Mouse (Mus musculus): Measurements from ENCODE around the gene Ngly1. TPM values are rescaled to one million over a fixed set of nuclear protein-coding genes. Genes with fewer than 3 reads are reported as not detected.

Gene Ngly1
- total and polyA plus RNA-seq, 3 experiments: 17.0 to 37.5 (median 21.7) TPM

DNA sequence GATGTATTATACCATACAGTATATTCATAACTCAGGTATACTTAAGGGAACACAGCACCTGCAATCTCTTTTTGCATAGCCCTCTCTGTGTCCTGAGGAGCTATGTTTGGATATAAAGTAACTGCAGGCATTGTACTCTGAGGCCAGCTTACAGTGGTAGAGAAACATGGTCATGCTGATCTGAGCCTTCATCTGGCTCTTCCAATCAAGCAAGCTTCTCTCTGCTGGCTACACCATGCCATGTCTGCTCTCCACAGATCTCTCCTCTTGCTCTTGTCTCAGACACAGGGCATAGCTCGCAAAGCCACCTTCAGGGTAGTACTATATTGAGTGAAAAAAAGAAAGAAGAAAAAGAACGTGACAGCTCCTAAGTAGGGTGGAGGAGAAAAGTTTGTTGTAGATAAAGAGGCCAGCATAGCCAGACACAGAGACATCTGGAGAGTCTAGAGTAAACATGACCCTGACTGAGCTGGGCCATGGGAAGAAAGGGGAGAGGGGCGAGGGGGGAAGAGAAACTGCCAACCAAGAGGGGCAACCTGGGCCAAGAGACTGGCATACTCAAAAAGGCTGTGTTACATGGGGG lies 86.8 kb downstream of the Ngly1 start:
- H3K4me2 ChIP-seq (ENCODE audit: insufficient read depth, low read depth, poor library complexity, severe bottlenecking): no peak overlapping the region
- H3K27me3 ChIP-seq (replicated peaks): no peaks in the 10 kb centered on the region
- no peak for TF ChIP-seq ETS1 (conservative IDR thresholded peaks at IDR 0.05; ENCODE audit: low read depth, low read length)
- TF ChIP-seq ZC3H11A (IDR thresholded peaks at IDR 0.05; ENCODE audit: low read depth, low read length): no peak
- TF ChIP-seq NRF1 (IDR thresholded peaks at IDR 0.05; ENCODE audit: low read depth, low read length): no peak
- TF ChIP-seq MYC (IDR thresholded peaks at IDR 0.05; ENCODE audit: low read depth, low read length): no peak
- no peak for TF ChIP-seq USF2 (conservative IDR thresholded peaks at IDR 0.05; ENCODE audit: low read depth, low read length)
- TF ChIP-seq CHD1 (IDR thresholded peaks at IDR 0.05; ENCODE audit: low read depth, low read length): no peak
- TF ChIP-seq POLR2AphosphoS2 (IDR thresholded peaks at IDR 0.05; ENCODE audit: low read depth, low read length): no peak
- no peak for TF ChIP-seq EP300 (IDR thresholded peaks at IDR 0.05; ENCODE audit: low read length)
- TF ChIP-seq MAFK (IDR thresholded peaks at IDR 0.05; ENCODE audit: insufficient replicate concordance, low read length): no peak
- no peak for TF ChIP-seq ZMIZ1 (IDR thresholded peaks at IDR 0.05; ENCODE audit: low read depth, low read length)
- no peak for TF ChIP-seq CTCF (conservative IDR thresholded peaks at IDR 0.05 in 1 of 2, IDR thresholded peaks at IDR 0.05 in 1 of 2; ENCODE audit: low read depth in 2 of 2, low read length in 2 of 2)
- no peak for TF ChIP-seq KAT2A (IDR thresholded peaks at IDR 0.05; ENCODE audit: insufficient replicate concordance, low read length)
- no peak for TF ChIP-seq PAX5 (IDR thresholded peaks at IDR 0.05; ENCODE audit: low read length)
- TF ChIP-seq MXI1 (IDR thresholded peaks at IDR 0.05; ENCODE audit: low read depth, low read length): no peak
- TF ChIP-seq ZKSCAN1 (IDR thresholded peaks at IDR 0.05; ENCODE audit: borderline replicate concordance, low read depth, low read length): no peak
- no peak for TF ChIP-seq USF1 (IDR thresholded peaks at IDR 0.05; ENCODE audit: low read depth, low read length)
- no peak for TF ChIP-seq HCFC1 (IDR thresholded peaks at IDR 0.05; ENCODE audit: low read depth, low read length)
- H3K79me2 ChIP-seq (replicated peaks; ENCODE audit: control insufficient read depth, extremely low read depth, insufficient read depth, poor library complexity, severe bottlenecking): no peaks in the 10 kb centered on the region
- H3K4me1 ChIP-seq (ENCODE audit: control insufficient read depth in 1 of 2, insufficient read depth in 2 of 2): no peaks in the 10 kb centered on the region
- H3K27ac ChIP-seq (ENCODE audit: insufficient read depth, low read depth): no peak overlapping the region
- H3K9me3 ChIP-seq (replicated peaks; ENCODE audit: low read length): no peaks in the 10 kb centered on the region
- H3K36me3 ChIP-seq (replicated peaks in 1 of 2; ENCODE audit: control insufficient read depth in 1 of 2, insufficient read depth in 1 of 2, low read length in 1 of 2): no peaks in the 10 kb centered on the region
- in situ Hi-C loops (cut with MboI; ENCODE audit: low pct_ligation_motif_present, low pct_unique_long_range_greater_than_20kb, low sequenced_read_pairs): no loop called here
- no peak for DNase-seq (ENCODE audit: extremely low read depth)
- H3K4me3 ChIP-seq (replicated peaks in 1 of 3; ENCODE audit: low read depth in 2 of 3, low read length in 2 of 3, poor library complexity in 1 of 3): no peak overlapping the region
- dilution Hi-C loops (cut with MboI; ENCODE audit: extremely low pct_ligation_motif_present, extremely low pct_unique_long_range_greater_than_20kb, low sequenced_read_pairs): no loop called here
- H3K9ac ChIP-seq (ENCODE audit: insufficient read depth, low read depth): no peak overlapping the region

- dilution Hi-C loops (cut with MboI; ENCODE audit: extremely low pct_ligation_motif_present, extremely low pct_unique_long_range_greater_than_20kb, low sequenced_read_pairs): no loop called here
These were observed 98.4 kb downstream of the Ngly1 start for GRCm38 (mm10) chr14:16347505-16347904.

More at GRCm38 (mm10) chr14:16347505-16347904, 98.4 kb downstream of the Ngly1 start:
- in situ Hi-C loops (cut with MboI; ENCODE audit: low pct_ligation_motif_present, low pct_unique_long_range_greater_than_20kb, low sequenced_read_pairs): no loop called here
- no peaks in the 10 kb centered on the region for H3K79me2 ChIP-seq (replicated peaks; ENCODE audit: control insufficient read depth, extremely low read depth, insufficient read depth, poor library complexity, severe bottlenecking)
- TF ChIP-seq SMC3 (IDR thresholded peaks at IDR 0.05; ENCODE audit: low read depth, low read length): no peak
- no peak for TF ChIP-seq IRF4 (IDR thresholded peaks at IDR 0.05; ENCODE audit: low read depth, low read length)
- no peak for TF ChIP-seq MXI1 (IDR thresholded peaks at IDR 0.05; ENCODE audit: low read depth, low read length)
- TF ChIP-seq ZC3H11A (IDR thresholded peaks at IDR 0.05; ENCODE audit: low read depth, low read length): no peak
- TF ChIP-seq ELF1 (IDR thresholded peaks at IDR 0.05; ENCODE audit: low read depth, low read length): no peak
- TF ChIP-seq NRF1 (IDR thresholded peaks at IDR 0.05; ENCODE audit: low read depth, low read length): no peak
- no peak for TF ChIP-seq ETS1 (conservative IDR thresholded peaks at IDR 0.05; ENCODE audit: low read depth, low read length)
- TF ChIP-seq SIN3A (IDR thresholded peaks at IDR 0.05; ENCODE audit: low read length): no peak
- no peak for TF ChIP-seq USF1 (IDR thresholded peaks at IDR 0.05; ENCODE audit: low read depth, low read length)
- TF ChIP-seq RCOR1 (conservative IDR thresholded peaks at IDR 0.05; ENCODE audit: low read depth, low read length): no peak
- DNase-seq (ENCODE audit: extremely low read depth): no peak
- H3K9me3 ChIP-seq (replicated peaks; ENCODE audit: low read length): no peaks in the 10 kb centered on the region
- H3K4me2 ChIP-seq (ENCODE audit: insufficient read depth, low read depth, poor library complexity, severe bottlenecking): no peak overlapping the region
- H3K27ac ChIP-seq (ENCODE audit: insufficient read depth, low read depth): no peak overlapping the region
- H3K9ac ChIP-seq (ENCODE audit: insufficient read depth, low read depth): no peak overlapping the region
- H3K4me1 ChIP-seq (ENCODE audit: control insufficient read depth in 1 of 2, insufficient read depth in 2 of 2): no peaks in the 10 kb centered on the region
- H3K4me3 ChIP-seq (replicated peaks in 1 of 3; ENCODE audit: low read depth in 2 of 3, low read length in 2 of 3, poor library complexity in 1 of 3): no peak overlapping the region
- H3K36me3 ChIP-seq (replicated peaks in 1 of 2; ENCODE audit: control insufficient read depth in 1 of 2, insufficient read depth in 1 of 2, low read length in 1 of 2): no peaks in the 10 kb centered on the region
- no peaks in the 10 kb centered on the region for H3K27me3 ChIP-seq (replicated peaks)
